Mouse (Mus musculus) cerebellum, adult (tissue): Measurements from ENCODE around the gene Fat2.

Source experiments
- ATAC-seq: cut with Nextera tagmentation; 2 replicates; pipeline ENCODE4 v1.9.2; 2017; ENCODE audit warnings: mild to moderate bottlenecking, moderate library complexity, mixed read lengths; ENCODE audit not compliant: insufficient number of reproducible peaks, low FRiP score, low TSS enrichment

Fat2 gene

DNA sequence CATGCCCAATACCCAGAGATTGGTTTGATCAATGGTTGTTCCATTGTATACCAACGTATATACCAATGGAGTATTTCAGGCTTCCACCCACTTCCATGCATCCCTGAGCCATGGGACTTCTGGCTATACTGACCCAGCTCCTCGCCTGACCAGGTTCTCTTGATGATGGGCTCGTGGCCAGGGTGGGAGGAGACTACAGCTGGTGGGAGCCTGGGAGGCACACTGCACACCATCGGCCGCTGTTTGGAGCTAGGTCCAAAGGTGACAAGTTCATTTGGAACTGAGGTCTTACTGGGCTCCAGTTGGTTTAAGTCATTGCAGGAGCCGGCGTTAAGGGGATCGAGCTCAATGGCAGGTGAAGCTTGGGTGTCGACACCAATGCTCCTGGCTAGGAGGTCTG, 83.0 kb downstream of the Fat2 start:
- ATAC-seq = no peak

DNA sequence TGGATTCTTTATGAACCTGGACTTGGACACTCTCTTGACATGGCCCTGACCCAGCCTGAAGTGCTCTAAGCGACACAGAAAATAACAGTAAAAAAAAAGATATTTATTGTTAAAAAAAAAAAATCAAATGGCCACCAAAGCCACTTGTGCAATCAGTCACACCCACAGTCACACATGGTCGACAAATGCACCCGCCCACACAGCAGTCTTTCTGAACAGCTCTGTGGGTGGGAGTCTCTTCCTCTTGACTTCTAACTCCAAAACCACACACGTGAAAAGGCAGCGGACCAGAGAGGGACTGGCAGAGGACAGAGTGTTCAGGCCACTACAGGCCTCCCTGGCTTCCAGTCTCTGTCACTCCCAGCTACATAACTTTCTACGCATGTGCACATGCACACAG, 85.8 kb downstream of the Fat2 start:
- no peak for ATAC-seq

DNA sequence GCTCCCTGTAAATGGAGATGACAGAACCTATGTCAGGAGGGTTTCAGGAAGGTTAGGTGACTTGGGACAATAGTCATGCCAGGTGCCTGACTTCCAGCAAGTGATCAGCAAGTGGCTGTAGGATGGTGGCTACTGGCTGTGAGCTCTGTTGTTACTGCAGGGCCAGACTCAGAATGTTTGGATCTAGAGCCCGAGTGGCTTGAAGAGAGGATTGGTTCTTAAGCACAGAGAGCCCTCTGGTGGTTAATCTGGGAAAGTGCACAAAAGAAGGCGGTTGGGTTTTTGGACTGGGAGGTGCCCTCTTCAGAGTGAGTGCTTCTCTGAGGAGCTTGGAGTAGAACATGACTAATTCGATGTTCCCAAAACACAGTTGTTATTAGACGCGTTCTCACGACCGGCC, 95.8 kb downstream of the Fat2 start:
- ATAC-seq = peak; percentile 31; the same call in 1 of the 2 replicates

DNA sequence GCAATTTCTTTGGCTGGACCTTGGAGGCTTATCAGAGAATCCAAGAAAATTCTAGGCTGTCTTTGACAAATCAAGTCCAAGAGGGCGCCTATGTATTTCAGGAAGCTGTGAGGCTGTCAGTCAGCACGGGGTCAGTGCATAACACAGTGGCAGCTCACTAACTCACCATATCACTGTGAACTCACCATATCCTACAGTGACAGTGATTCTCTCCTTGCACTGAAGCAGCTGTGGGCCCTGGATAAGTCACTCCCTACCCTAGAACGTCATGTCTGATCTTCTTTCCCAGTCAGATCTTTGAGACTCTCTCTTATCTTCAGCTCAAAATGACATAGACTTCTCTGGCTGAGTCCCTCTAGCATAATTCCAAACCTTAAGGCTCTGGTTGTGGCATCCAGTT, 96.9 kb downstream of the Fat2 start:
- no peak for ATAC-seq

DNA sequence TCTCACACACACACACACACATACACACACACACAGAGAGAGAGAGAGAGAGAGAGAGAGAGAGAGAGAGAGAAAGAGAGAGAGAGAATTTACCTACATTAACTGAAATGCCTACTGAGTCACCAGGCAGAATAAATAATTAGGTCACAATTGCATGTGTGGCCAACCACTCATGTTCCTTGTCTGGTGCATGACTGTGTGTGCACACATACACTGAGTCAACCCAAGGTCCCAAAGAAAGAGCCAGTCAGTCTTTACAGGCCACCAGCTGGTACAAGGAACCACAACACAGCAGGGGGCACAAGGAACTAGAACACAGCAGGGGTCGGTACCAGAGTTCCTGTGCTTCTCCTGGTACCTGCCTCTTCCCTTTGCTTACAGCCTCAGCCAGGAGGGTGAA, 99.5 kb downstream of the Fat2 start:
- no peak for ATAC-seq

DNA sequence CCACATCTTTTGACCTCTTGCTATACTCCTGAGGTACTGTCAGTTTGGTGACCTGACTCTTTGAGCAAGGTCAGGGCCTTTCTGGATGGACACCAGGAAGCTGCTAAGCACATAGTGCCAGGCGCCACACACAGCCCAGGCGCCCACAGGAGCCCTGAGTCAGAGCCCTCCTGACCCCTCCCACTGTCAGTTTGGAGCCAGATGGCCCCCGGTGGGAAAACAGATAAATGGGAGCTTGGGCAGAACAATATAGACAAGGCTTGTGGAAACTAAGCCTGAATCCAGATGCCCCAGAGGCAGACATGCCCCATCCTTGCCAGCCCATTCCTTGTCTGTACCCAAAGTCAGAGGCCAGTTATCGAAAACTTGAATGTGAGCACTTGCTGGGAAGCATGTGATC, 101.6 kb downstream of the Fat2 start:
- no peak for ATAC-seq

DNA sequence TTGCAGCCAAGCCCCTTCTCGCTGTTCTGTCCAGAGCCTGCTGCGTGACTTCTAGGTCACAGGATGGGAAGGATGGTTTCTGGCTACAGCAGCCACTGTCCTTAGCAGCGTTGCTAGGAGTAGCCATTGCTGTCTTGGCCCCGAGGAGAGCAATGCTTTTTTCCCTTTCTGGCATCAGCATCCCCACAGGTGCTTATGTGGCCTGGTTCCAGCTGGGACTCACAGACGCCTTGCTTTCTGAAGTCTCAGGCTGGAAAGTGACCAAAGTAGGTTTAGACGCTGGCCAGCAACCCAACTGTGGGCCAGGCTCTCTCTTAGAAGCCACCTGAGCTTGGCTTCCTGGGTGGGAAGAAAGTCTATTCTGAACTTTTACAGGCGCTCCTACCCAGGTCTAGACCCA, 102.1 kb downstream of the Fat2 start:
- ATAC-seq = no peak

DNA sequence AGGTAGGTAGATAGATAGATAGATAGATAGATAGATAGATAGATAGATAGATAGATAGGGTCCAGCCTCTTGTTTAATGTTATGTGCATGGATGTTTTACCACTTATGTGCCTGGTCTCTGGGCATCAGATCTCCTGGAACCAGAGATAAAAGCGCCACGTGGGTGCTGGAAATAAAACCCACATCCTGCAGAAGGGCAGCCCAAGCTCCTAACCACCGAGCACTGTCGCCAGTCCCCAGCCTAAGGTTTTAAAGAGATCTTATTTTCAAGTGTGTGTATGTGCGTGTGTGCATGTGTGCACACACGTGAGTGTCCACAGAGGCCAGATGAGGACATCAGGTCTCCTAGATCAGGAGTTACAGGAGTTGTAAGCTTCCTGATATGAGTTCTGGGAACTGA, 105.3 kb downstream of the Fat2 start:
- ATAC-seq = no peak

DNA sequence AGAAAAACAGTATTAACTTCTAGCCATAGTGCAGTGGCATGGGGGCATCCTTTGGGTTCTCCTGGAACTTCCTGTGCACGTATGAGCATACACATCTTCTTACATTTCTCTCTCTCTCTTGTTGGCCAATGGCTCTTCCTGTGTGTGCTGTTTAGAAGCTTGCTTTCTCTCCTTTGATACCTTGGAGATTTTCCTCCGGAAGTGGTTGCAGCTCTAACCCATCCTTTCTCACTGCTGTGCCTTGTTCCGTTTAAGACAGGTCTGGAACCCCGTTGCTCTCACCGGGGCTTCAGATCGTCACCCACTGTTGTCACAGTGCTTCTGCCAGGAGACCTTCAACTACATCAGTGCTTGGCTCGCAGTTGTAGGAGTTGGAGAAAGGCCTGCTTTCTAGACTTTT, 115.1 kb downstream of the Fat2 start:
- ATAC-seq = no peak

DNA sequence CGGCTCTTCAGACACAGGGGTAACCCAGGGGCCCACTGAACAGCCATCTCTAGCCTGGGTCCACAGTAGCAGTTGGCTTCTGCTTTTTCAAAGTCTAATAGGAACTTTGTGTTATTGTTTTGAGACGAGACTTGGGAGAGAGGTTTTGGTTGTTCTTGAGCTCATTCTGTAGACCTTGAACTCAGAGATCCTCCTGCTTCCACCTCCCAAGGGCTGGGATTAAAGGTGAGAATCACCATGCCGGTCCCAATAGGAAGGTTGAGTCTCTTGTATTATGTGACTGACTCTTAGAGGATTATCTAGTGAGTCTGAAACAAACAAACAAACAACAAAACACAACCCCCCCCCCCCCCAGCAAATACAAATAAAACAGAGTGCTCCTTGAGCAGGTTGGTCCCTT, 117.9 kb downstream of the Fat2 start:
- no peak for ATAC-seq

DNA sequence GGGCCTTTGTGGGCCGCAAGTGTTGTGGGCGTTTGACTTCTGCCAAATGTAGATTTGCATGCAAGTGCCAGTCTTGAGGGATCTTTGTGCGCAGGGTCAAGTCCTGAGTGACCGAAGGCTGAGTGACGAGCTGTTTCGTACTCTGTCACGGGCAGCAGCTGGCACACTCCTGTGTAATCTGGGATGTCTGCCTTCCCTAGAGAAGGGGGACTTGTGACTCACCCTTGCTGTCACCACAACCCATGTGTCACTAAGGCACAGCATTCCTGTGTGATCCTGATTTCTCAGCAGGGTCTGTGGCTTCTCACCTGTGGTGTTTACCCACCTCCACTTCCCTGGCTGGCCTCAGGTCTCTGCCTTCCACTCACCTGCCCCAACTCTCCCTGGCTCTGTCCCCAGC, 118.5 kb downstream of the Fat2 start:
- ATAC-seq = no peak

DNA sequence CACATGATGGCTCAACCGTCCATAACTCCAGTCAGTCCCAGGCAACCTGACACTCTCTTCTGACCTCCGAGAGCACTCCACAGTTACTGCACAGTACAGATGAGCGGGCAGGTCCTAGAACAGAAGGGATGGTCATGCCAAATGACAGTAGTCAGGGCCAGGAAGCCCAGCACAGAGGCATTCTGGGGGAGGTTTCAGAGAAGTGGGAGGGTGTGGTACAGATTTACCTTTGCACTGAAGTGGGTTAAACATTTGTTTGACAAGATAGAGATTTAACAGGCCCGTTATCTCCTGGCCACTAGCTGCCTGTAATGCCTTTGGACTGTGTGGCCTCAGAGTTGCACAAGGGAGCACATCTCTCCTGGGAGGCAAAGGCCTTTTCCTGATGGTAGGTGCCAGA, 118.9 kb downstream of the Fat2 start:
- ATAC-seq = no peak

DNA sequence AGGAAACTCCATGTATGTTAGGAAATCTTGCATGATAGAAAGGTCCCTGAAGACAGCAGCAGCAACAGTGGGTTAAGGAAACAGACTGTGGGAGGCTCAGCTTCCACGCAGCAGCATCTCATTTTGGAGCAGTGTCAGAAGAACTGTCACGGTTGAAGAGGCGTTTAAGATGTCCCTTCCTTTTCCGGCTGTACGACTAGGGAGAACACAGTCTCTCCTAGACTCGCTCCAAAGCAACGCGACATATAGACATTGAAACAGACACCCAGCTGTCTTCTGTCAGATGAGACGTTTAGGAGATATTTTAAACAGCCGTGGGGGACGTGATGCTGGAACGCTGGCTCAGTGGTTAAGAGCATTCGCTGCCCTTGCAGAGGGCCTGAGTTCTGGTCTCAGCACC, 119.5 kb downstream of the Fat2 start:
- no peak for ATAC-seq

DNA sequence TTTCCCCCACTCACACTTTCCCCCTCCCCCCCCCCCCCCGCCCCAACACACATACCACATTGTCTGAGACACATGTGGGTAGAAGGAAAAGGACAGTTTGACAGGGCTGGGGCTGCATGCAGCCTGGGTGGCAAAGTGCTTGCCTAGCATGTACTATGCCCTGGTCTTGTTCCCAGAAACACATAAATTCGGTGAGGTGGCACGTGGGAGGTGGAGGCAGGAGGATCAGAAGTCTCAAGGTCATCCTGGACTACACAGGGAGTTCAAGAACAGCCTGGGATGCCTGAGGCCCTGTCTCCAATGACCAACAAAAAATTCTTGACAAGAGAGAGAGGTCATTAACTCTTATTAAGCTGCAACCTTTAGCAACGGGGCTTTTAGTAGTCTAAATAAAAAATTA, 120.3 kb downstream of the Fat2 start:
- ATAC-seq = no peak

DNA sequence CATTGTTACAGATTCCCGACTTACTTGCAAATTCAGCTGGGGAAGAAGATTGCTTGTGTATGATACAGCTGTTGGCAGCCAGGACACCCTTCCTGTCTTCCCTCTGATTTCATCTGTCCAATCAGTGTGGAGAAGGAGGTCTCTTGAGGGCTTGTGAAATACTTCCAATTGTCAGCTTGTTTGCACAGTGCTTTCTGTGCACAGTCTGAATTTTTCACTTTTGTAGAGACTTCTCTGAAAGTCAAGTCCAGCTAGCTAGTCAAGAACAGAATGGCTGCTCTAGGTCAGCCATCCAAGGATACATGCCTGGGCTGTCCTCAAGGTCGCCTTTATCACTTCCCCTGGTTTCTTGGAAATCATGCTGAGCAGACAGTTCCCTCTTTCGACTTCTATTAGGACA, 121.4 kb downstream of the Fat2 start:
- no peak for ATAC-seq

DNA sequence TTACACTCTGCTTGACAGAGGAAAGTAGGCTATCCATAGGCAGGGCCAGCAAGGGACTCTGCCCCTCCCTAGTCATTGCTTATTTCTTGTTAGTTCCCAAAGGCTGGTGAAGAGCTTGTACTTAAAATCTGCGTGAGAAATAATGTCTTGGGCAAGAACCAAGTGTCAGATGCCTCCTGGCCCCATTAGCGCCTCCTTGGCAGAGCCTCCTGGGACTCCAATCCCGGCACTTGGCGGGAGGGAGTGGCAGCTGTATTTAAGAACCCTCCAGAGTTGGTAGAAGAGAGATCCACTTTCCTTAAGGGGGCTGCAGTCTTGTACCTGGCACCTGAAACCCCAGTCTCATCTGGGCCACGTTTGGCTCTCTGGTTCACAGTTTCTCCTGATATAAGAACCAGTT, 122.2 kb downstream of the Fat2 start:
- no peak for ATAC-seq

DNA sequence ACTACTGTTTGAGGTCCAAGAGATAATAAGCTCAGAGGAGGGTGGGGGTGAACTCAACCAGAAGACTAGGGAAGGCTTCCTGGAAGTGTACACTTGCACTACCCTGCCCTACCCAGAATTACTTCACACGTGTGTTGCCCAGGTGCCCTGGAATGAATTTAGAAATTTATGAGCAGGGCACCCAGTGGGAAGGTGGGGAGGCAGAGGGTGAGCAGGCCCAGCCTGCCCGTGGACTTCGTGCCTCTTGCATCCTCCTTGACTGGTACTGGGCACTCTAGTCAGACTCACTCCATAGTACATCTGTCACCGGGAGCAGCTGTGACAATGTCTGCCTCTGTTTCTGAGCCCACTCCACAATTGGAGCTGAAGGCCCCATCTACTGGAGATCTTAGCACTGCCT, 122.8 kb downstream of the Fat2 start:
- ATAC-seq = no peak

DNA sequence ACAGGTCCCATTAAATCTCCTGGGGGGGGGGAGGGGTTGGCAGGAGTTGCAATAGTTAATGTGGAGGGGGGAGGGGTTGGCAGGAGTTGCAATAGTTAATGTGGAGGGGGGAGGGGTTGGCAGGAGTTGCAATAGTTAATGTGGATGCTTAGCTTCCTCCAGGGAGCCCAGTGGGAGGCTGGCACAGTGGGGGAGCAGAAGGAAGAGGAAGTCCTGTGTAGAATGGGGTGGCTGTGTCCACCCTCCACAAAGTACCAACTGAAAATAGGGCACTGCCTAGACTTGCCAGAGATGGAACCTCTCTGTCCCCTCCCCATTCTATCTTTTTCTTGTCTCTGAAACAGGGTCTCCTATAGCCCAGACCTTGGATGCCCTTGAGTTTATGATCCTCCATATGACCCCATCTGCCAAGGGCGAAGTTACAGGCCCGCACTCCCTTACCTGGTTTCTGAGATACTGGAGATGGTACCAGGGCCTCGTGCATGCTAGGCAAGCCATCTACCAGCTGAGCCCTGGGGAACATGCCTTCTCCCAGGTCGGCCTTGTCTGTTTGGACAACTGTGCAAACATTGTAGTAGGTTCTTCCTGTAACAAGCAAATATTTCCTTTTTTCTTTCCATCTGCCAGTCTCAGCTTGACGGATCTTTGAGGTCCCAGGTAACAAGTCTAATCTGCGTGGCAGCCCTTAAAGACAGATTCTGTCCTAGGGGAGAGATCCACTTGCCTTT, 126.6 kb downstream of the Fat2 start:
- ATAC-seq = no peak

DNA sequence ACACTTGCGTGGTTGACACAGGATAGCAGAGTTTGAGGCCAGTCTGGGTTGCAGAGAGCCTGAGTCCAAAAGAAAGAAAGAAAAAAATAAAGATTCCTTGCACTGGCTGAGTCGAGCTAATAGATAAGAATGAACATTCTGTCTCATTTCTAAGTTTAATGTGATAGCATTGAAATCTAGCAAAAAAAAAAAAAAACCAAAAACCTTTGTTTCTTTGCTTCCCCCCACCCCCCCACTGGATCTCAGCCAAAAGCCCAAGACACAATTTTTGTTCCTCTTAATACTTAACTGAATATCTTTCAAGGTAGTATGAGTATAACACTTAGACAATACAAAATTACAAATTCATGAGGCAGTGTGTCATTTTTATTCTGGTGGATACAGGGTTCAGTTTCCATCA, 127.3 kb downstream of the Fat2 start:
- ATAC-seq = no peak

DNA sequence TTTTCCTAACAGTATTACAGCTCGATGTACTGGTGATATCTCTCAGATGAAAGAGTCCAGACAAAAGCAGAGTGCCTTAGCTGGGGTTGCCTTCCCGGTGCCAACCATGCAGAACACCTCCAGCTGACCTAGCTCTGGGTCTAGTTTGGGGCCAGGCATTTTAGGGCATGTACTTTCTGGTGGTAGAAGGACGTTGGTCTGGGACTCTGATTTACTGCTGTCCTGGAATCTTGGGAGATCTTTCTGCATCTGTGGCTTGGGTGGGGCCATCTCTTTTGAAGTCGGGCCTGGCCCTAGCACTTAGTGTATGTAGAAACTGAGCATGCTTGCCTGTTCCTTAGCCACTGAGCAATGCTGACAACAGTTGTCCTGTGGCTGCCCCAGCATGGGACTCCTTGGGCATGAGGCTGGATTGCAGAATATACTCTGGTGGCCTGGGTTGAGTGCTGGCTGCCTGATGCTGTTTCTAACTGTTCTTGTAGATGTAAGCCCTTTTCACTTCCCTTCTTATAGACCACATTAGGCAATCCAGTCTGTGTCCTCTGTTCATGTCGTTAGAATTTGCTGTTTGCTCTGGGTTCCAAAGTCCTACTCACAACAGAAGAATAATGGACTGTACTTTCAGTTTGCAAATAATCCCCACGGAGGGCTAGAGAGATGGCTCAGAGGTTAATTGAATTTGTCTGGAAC, 128.2 kb downstream of the Fat2 start:
- no peak for ATAC-seq

DNA sequence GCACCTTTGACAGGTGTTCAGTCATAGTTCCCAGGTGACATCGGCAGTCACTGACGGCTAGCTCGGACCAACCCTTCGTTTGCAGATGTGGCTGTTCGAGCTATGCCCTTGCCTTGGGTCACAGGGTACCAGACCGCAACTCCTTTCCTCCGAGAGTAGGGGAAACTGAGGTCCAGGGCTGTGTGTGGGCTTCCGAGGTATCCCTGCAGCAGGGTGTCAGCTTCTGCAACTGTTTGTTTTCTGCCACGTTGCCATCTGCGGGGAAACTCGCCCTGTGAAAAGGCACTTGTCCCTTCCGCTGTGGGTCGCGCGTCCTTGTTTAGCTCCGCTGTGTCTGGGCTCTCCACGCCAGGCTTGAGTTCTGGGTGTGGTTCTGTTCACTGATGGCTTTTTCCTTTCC, 131.8 kb downstream of the Fat2 start:
- ATAC-seq = no peak; the same call in 1 of the 2 replicates

DNA sequence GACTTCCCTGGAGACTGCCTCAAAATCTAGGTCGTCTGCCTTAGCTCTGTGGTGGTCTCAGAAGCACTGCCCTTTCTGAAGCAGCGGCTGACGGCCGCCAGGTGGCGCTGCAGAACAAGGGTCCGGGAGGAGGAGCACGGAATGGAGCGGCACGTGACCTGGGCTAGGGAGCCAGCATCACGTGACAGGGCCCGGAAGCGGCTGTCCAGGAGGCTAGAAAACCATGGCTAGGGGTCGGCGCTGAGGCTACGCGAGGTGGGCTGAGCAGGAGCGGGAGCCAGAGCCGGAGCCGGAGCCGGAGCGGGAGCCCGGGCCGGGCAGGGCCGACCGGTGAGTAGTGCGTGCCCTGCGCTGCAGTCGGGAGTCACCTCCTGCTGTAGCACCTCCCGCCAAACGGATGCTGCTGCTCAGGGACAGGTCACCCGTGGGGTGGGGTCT, 132.2 kb downstream of the Fat2 start, which contains the start of gene Slc36a1:
Gene Slc36a1, plus strand, starts transcription at position 192 of the 438 bp plus-strand sequence.
- peak; percentile 80 for ATAC-seq
